Mouse (Mus musculus) neural tube, embryonic 12.5 days (tissue): ENCODE results near the gene BC005537. TPM values are rescaled to one million over a fixed set of nuclear protein-coding genes. Genes with fewer than 3 reads are reported as not detected.
"Not testable (repeated sequence)": the region's sequence is repeated elsewhere in the genome, so short reads cannot be mapped to it uniquely, and the experiment has no call there.

Source experiments
- ATAC-seq: fragments of 200-750 bp; cut with Nextera tagmentation; 2 replicates; pipeline ENCODE4 v1.8.0; 2017; ENCODE audit warnings: low read depth, mild to moderate bottlenecking, moderate TSS enrichment, moderate library complexity; ENCODE audit not compliant: low FRiP score
- H3K27ac ChIP-seq: fragments of 300-500 bp; sonication (generic); 2 replicates; pipeline ENCODE4 v1.5.1; 2016
- H3K27me3 ChIP-seq: fragments of 300-500 bp; sonication (generic); replicated peaks from 2 replicates; pipeline ENCODE4 v1.6.1; 2016; ENCODE audit warnings: mild to moderate bottlenecking
- H3K36me3 ChIP-seq: fragments of 300-500 bp; sonication (generic); 2 replicates; pipeline ENCODE4 v1.6.1; 2016; ENCODE audit warnings: mild to moderate bottlenecking
- H3K4me1 ChIP-seq: fragments of 300-500 bp; sonication (generic); 2 replicates; pipeline ENCODE4 v1.6.1; 2016
- H3K4me2 ChIP-seq: fragments of 300-500 bp; sonication (generic); replicated peaks from 2 replicates; pipeline ENCODE4 v1.6.1; 2016; ENCODE audit warnings: mild to moderate bottlenecking
- H3K4me3 ChIP-seq: fragments of 300-500 bp; sonication (generic); 2 replicates; pipeline ENCODE4 v1.5.1; 2016
- H3K9ac ChIP-seq: fragments of 300-500 bp; sonication (generic); 2 replicates; pipeline ENCODE4 v1.6.1; 2016; ENCODE audit warnings: mild to moderate bottlenecking
- H3K9me3 ChIP-seq: fragments of 300-500 bp; sonication (generic); 2 replicates; pipeline ENCODE4 v1.6.1; 2016; ENCODE audit warnings: mild to moderate bottlenecking
- WGBS: fragments of 180-500 bp; shearing (Covaris S2); methylation state at CpG from one replicate; pipeline ENCODE4 v1.1.7; 2016; 5-methylcytosine and 5-hydroxymethylcytosine counted together
- polyA plus RNA-seq: library from polyadenylated mRNA; unstranded; fragments of >200 nt; fragmentation: Nextera tagmentation; extraction: Ambion mirVana; gene quantifications from 2 replicates; pipeline ENCODE4 v1.2.1, GENCODE M21; 2016

The BC005537 gene
- 21.4 and 24.1 TPM in 2 replicates for polyA plus RNA-seq

DNA sequence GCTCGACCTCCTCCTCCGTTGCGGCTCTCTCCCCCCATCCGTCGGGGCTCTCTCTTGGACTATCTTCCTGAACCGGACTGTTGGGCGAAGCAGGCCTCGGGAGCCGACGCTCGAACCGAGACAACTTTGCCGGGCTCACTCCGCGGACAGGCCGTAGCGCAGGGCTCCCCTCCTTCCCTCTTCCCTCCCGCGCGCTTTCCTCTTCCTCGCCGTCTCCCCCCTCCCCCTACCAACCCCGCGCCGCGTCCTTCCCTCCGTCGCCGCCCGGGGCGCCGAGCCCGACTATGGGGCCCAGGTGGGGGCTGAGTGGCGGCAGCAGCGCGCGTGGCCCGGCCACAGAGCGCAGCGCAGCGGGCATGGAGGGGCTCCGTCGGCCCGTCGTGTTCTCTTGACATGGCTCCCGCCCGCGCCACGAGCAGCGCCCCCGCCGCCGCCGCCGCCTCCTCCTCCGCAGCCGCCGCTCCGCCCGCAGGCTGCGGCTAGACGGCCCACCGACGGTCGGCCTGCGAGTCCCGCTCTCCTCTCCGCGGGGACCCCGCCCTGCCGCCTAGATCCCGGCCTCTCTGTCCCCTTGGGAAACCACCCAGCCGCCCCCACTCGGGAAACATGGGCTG lies at the start of gene BC005537:
Gene BC005537 (plus strand): TSS at position 350 of the 614 bp plus-strand sequence.
- Histone ChIP-seq H3K4me1 (peaks cover 17% of the 10 kb centered on the region), H3K9ac (peak within 1 kb of the TSS; percentile 95), H3K9me3 (no peaks in the 10 kb centered on the region), H3K27ac (peak within 1 kb of the TSS; percentile 97), H3K36me3 (peaks cover 9% of the 10 kb centered on the region), H3K4me3 (peak within 1 kb of the TSS; percentile 97), H3K27me3 (no peaks in the 10 kb centered on the region), H3K4me2 (peak within 1 kb of the TSS; percentile 79)
- WGBS, result under 1% methylated on average over 70 of the region's 74 CpGs
- ATAC-seq, result peak; percentile 55

GRCm38 (mm10) chr13:24756756-24757155 lies 44.7 kb upstream of the BC005537 start:
- Histone ChIP-seq H3K36me3 (peaks cover 24% of the 10 kb centered on the region), H3K27me3 (no peaks in the 10 kb centered on the region), H3K4me3 (no peak overlapping the region), H3K27ac (no peak overlapping the region), H3K9me3 (no peaks in the 10 kb centered on the region), H3K4me1 (no peaks in the 10 kb centered on the region), H3K9ac (no peak overlapping the region), H3K4me2 (no peak overlapping the region)
- no peak for ATAC-seq
- 93% methylated on average over 3 of the region's 3 CpGs for WGBS

- no peaks in the 10 kb centered on the region; the same call in 1 of the 2 replicates for H3K4me1 ChIP-seq
- H3K4me3 ChIP-seq, result no peak overlapping the region
- H3K9ac ChIP-seq, result no peak overlapping the region
- no peaks in the 10 kb centered on the region for H3K9me3 ChIP-seq
- peaks cover 21% of the 10 kb centered on the region for H3K36me3 ChIP-seq
- no peak for ATAC-seq
- WGBS, result 89% methylated on average over 12 of the region's 12 CpGs
- no peaks in the 10 kb centered on the region for H3K27me3 ChIP-seq
- H3K4me2 ChIP-seq, result no peak overlapping the region
- H3K27ac ChIP-seq, result no peak overlapping the region
These were observed 43.5 kb upstream of the BC005537 start for GRCm38 (mm10) chr13:24757820-24758564.

DNA sequence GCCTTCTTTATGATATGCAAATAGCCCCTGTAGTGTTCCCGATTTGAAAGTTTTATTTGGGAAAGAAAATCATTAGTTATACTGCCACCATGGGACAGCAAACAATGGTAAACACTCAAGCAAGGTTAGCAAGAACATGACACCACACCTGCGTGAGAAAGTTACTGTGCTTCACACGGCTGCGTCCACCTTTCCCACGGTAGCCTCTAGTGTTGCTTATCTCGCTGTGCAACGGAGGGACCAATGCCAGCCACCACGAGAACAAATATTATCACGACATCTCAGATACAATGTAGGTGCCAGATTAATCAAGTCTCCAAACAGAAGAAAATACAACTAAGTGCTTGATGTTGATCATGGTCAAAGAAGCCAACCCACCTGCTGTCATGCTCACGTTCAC lies 42.0 kb upstream of the BC005537 start:
- Histone ChIP-seq H3K4me1 (no peaks in the 10 kb centered on the region; the same call in 1 of the 2 replicates), H3K9ac (no peak overlapping the region), H3K4me3 (no peak overlapping the region), H3K9me3 (no peaks in the 10 kb centered on the region), H3K36me3 (peaks cover 15% of the 10 kb centered on the region; the same call in 1 of the 2 replicates), H3K27ac (no peak overlapping the region), H3K27me3 (no peaks in the 10 kb centered on the region), H3K4me2 (no peak overlapping the region)
- 95% methylated on average over 10 of the region's 10 CpGs for WGBS
- ATAC-seq, result no peak

DNA sequence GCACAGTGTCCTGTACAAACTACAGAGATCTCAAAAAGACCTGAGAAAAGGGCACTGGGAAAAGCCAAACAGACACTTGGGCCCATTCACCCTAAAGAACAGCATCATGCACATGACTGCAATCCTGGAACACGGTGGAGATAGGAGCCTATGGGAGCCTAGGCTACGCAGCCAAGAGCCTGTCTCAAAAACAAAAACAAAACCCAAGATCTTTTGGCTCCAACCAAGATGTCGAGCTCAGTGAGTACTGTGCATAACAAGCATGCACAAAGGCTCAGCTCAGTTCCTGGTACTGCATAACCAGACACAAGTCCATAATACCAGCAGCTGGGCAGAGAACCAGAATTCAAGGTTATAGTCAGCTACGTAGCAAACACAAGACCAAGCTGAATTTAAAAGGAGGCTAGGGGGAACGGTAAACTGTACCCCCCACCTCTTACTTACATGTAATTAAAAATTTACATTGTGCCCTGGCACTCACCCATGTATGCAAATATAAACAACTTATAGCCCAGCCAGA lies 41.0 kb upstream of the BC005537 start:
- Histone ChIP-seq H3K27me3 (no peaks in the 10 kb centered on the region), H3K4me2 (peak overlapping the region; percentile 64), H3K4me1 (no peaks in the 10 kb centered on the region; the same call in 1 of the 2 replicates), H3K4me3 (no peak overlapping the region), H3K9me3 (no peaks in the 10 kb centered on the region), H3K27ac (no peak overlapping the region), H3K9ac (no peak overlapping the region), H3K36me3 (0 out of 2 replicates have a peak, but pooled peaks cover 8% of the 10 kb centered on the region)
- ATAC-seq, result no peak
- 77% methylated on average over 5 of the region's 5 CpGs for WGBS

- Histone ChIP-seq H3K9me3 (no peaks in the 10 kb centered on the region), H3K4me1 (no peaks in the 10 kb centered on the region; the same call in 1 of the 2 replicates), H3K4me2 (peak overlapping the region; percentile 64), H3K36me3 (0 out of 2 replicates have a peak, but pooled peaks cover 2% of the 10 kb centered on the region), H3K4me3 (peak overlapping the region; percentile 86), H3K27me3 (no peaks in the 10 kb centered on the region), H3K27ac (no peak overlapping the region), H3K9ac (no peak overlapping the region)
- 8% methylated on average over 10 of the region's 10 CpGs for WGBS
- no peak; the same call in 1 of the 2 replicates for ATAC-seq
These were observed 40.4 kb upstream of the BC005537 start for GRCm38 (mm10) chr13:24761083-24761402.

DNA sequence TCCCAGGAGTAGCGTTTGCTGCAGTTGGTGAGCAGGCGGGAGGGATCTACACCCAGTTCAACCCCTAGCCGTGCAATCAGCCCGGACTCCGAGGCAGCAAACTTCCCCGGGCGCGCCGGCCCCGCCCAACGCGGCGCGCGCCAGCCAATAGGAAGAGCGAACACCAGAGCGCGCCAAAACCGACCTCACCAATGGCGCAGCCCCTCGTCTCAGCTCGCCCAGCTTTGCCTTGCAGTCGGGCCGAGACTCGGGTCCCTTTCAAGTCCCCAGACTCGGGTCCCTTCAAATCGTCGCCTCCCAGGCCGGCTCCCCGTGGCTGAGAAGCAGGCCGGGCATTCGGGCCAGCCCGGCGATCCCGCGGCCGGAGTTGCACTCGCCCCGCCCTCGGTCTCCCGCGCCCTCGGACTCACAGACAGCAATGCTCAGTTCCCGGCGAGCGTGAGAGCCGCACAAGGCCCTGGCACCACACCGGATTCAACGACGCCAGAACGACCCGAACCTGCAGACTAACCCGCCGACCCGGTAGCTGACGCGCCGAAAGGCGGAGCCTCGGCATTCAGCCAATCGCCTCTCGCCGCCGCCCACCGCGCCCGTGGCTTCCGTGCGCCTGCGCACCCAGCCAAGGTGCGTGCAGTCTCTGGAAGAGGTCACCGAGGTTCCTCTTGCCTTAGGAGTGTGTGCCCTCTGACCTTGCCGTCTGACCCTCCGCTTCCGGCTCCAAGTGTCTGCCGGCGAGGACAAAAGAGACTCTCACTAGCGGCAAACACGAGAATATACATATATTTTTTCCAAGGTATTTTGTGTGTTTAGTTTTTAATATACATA lies 39.8 kb upstream of the BC005537 start, which contains the start of gene Gmnn:
Gene Gmnn (minus strand): TSS at position 521 of the 825 bp plus-strand sequence.
- Histone ChIP-seq H3K27me3 (no peaks in the 10 kb centered on the region), H3K9me3 (no peaks in the 10 kb centered on the region), H3K4me3 (peak within 1 kb of the TSS; percentile 86), H3K27ac (0 out of 2 replicates have a peak within 1 kb of the TSS, but pooled peaks have one; percentile 26), H3K4me1 (no peaks in the 10 kb centered on the region; the same call in 1 of the 2 replicates), H3K36me3 (0 out of 2 replicates have a peak, but pooled peaks cover 2% of the 10 kb centered on the region), H3K4me2 (peak within 1 kb of the TSS; percentile 64), H3K9ac (peak within 1 kb of the TSS; percentile 69)
- ATAC-seq, result peak; percentile 98
- WGBS, result under 1% methylated on average over 79 of the region's 79 CpGs

GRCm38 (mm10) chr13:24762254-24762653 lies 39.2 kb upstream of the BC005537 start:
- no peaks in the 10 kb centered on the region for H3K36me3 ChIP-seq
- no peak for ATAC-seq
- H3K4me1 ChIP-seq, result no peaks in the 10 kb centered on the region; the same call in 1 of the 2 replicates
- no peak overlapping the region for H3K27ac ChIP-seq
- no peaks in the 10 kb centered on the region for H3K9me3 ChIP-seq
- no peaks in the 10 kb centered on the region for H3K27me3 ChIP-seq
- WGBS, result 52% methylated on average over 4 of the region's 4 CpGs
- peak overlapping the region; percentile 64 for H3K4me2 ChIP-seq
- H3K4me3 ChIP-seq, result peak overlapping the region; percentile 86
- H3K9ac ChIP-seq, result peak overlapping the region; percentile 69

GRCm38 (mm10) chr13:24767809-24768208 lies 33.6 kb upstream of the BC005537 start:
- not testable (repeated sequence) for H3K27ac ChIP-seq, H3K36me3 ChIP-seq, H3K4me2 ChIP-seq, H3K27me3 ChIP-seq, ATAC-seq, H3K4me3 ChIP-seq, H3K9ac ChIP-seq, H3K9me3 ChIP-seq, H3K4me1 ChIP-seq
- WGBS, result 77% methylated on average over 4 of the region's 4 CpGs

GRCm38 (mm10) chr13:24771482-24771881 lies 30.0 kb upstream of the BC005537 start:
- ATAC-seq, H3K27me3 ChIP-seq, H3K9me3 ChIP-seq, H3K36me3 ChIP-seq, H3K4me1 ChIP-seq, H3K4me3 ChIP-seq, H3K4me2 ChIP-seq, H3K27ac ChIP-seq, H3K9ac ChIP-seq: not testable (repeated sequence)
- 94% methylated on average over 10 of the region's 10 CpGs for WGBS

GRCm38 (mm10) chr13:24776146-24776844 lies 25.2 kb upstream of the BC005537 start:
- no peak overlapping the region for H3K9ac ChIP-seq
- no peaks in the 10 kb centered on the region for H3K27me3 ChIP-seq
- H3K4me3 ChIP-seq, result no peak overlapping the region
- H3K36me3 ChIP-seq, result no peaks in the 10 kb centered on the region
- H3K4me1 ChIP-seq, result no peaks in the 10 kb centered on the region
- H3K9me3 ChIP-seq, result no peaks in the 10 kb centered on the region
- 50% methylated on average over 7 of the region's 7 CpGs for WGBS
- no peak overlapping the region for H3K27ac ChIP-seq
- H3K4me2 ChIP-seq, result no peak overlapping the region
- ATAC-seq, result no peak
